Mouse (Mus musculus): ENCODE measurements around the gene 2900026A02Rik. TPM values are rescaled to one million over a fixed set of nuclear protein-coding genes. Genes with fewer than 3 reads are reported as not detected.

2900026A02Rik gene
- polyA plus RNA-seq (2015; fragmentation: Nextera tagmentation; extraction: Ambion mirVana) = 3.9 TPM in 2 replicates

DNA sequence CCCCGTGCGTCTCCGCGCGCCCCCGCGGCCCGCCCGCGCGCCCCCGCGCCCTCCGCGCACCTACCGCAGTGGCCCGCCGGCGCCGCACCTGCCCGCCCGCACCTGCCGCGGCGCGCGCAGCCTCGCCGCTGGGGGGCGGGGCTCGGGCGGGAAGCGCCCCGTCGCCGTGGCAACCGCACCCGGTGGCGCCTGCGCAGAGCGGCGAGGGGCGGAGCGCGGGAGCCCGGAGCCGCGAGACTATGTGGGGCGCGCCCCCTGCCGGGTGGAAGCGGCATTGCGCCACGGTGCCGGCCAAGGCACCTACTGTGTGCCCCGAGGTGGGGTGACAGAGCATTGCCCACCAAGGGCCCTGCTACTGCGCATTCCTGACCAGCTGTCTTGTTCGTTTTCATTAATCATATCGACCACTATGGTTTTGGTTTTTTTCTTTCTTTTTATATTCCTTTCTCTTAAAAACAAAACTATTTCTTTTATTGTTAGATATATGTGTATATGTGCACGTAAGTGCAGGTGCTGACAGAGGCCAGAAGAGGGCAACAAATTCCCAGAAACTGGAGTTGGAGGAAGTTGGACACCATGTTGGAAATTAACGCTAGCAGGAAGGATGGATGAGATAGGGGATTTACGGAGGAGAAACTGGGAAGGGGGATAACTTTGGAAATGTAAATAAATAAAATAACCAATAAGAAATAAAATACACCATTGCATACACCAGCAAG is at the start of gene 2900026A02Rik:
Gene 2900026A02Rik (minus strand): TSS at position 90 of the 719 bp plus-strand sequence.
- peak; percentile 56 for ATAC-seq (replicated peaks)
- H3K27me3 ChIP-seq (replicated peaks) = no peaks in the 10 kb centered on the region
- WGBS = 7% methylated on average over 59 of the region's 62 CpGs
- peaks cover 14% of the 10 kb centered on the region for H3K4me1 ChIP-seq
- no peaks in the 10 kb centered on the region for H3K9me3 ChIP-seq
- peak within 1 kb of the TSS; percentile 82 for H3K4me2 ChIP-seq
- H3K27ac ChIP-seq = no peak within 1 kb of the TSS
- H3K4me3 ChIP-seq = peak within 1 kb of the TSS; percentile 52
- H3K36me3 ChIP-seq (replicated peaks) = no peaks in the 10 kb centered on the region
- H3K9ac ChIP-seq = peak within 1 kb of the TSS; percentile 43

DNA sequence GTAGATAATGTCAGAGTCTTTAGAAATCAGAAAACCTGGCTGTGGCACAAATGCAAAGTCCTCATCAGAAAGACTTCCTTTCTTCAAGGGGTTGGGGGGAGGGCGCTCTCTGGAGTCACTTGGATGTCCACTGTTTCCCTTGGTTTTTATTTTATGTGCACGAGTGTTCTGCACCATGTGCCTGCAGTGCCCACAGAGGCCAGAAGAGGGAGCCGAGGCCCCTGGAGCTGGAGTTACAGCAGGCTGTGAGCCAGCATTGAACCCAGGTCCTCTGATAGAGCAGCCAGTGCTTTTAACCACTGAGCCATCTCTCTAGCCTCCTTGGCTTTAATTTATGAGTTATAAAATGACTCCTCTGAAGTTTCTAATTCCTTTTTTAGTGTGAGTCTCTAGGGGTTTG is 49.0 kb upstream of the 2900026A02Rik start:
- H3K9me3 ChIP-seq = no peaks in the 10 kb centered on the region
- H3K27ac ChIP-seq = no peak overlapping the region
- no peaks in the 10 kb centered on the region for H3K27me3 ChIP-seq (replicated peaks)
- H3K4me2 ChIP-seq = no peak overlapping the region
- no peak overlapping the region for H3K4me3 ChIP-seq
- no peaks in the 10 kb centered on the region; the same call in 1 of the 2 replicates for H3K4me1 ChIP-seq
- no peak for ATAC-seq (replicated peaks)
- no peak overlapping the region for H3K9ac ChIP-seq
- peaks cover 35% of the 10 kb centered on the region; the same call in 1 of the 2 replicates for H3K36me3 ChIP-seq (replicated peaks)
- 80% methylated on average over 3 of the region's 3 CpGs for WGBS

DNA sequence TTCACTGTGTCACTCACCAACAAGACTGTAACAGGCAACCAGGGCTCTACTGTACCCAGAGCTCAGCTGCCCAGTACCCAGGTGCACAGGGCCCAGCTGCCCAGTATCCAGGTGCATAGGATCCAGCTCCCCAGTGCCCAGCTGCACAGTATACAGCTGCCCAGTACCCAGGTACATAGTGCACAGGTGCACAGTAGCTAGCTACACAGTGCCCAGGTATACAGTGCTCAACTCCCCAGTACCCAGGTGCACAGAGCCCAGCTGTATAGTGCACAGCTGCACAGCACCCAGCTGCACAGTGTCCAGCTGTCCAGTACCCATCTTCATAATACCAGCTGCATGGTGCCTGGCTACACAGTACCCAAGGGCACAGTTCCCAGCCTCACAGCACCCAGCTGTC is 47.2 kb upstream of the 2900026A02Rik start:
- H3K27me3 ChIP-seq (replicated peaks) = no peaks in the 10 kb centered on the region

DNA sequence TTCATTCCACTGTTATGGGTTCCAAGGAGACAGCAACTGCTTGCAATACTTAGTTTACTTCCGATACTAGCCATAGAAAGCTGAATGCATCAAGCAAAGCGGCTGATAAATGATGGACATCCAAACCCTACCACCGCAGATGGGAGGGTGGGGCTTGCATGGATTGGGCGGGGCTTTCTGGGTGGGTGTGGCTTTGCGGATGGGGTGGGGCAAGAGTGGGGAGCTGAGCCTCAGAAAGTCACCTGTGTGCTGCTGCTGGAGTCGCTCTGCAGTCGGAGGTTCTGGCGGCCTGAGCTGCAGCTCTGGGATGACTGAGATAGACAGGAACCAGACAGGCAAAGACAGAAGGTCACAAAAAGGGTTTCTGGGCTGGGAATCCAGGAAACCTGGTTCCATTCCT is 44.6 kb upstream of the 2900026A02Rik start:
- H3K9ac ChIP-seq = no peak overlapping the region
- H3K27me3 ChIP-seq (replicated peaks) = no peaks in the 10 kb centered on the region
- peaks cover 48% of the 10 kb centered on the region; the same call in 1 of the 2 replicates for H3K36me3 ChIP-seq (replicated peaks)
- ATAC-seq (replicated peaks) = no peak
- H3K4me3 ChIP-seq = no peak overlapping the region
- H3K4me2 ChIP-seq = no peak overlapping the region
- H3K9me3 ChIP-seq = no peaks in the 10 kb centered on the region
- WGBS = 86% methylated on average over 8 of the region's 8 CpGs
- H3K4me1 ChIP-seq = no peaks in the 10 kb centered on the region; the same call in 1 of the 2 replicates
- H3K27ac ChIP-seq = no peak overlapping the region

More for the DNA sequence above, 47.2 kb upstream of the 2900026A02Rik start:
- 0 out of 2 replicates have a peak, but pooled peaks have one; percentile 50 for ATAC-seq (replicated peaks)
- Histone ChIP-seq H3K4me3 (no peak overlapping the region), H3K36me3 (replicated peaks) (peaks cover 40% of the 10 kb centered on the region; the same call in 1 of the 2 replicates), H3K9me3 (no peaks in the 10 kb centered on the region), H3K9ac (no peak overlapping the region), H3K4me2 (no peak overlapping the region), H3K4me1 (no peaks in the 10 kb centered on the region; the same call in 1 of the 2 replicates), H3K27ac (no peak overlapping the region)

DNA sequence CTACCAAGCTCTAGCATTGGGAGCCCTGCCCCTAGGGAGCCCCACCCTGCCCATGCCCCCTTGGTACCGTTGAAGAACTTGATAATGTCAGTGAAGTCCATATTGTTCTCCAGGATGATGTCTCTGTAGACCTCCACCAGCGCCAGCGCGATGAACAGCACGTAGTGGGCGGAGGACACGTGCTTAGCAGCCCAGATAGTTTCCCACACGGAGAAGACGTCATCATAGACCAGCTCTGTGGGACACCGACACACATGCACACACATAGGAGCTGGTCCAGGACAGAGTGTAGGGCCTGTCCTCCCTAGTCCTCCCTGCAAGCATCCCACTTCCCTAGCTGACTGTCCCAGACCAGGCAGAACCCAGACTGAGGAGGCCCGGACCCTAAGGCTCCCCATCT is 29.8 kb upstream of the 2900026A02Rik start:
- ATAC-seq (replicated peaks) = no peak

DNA sequence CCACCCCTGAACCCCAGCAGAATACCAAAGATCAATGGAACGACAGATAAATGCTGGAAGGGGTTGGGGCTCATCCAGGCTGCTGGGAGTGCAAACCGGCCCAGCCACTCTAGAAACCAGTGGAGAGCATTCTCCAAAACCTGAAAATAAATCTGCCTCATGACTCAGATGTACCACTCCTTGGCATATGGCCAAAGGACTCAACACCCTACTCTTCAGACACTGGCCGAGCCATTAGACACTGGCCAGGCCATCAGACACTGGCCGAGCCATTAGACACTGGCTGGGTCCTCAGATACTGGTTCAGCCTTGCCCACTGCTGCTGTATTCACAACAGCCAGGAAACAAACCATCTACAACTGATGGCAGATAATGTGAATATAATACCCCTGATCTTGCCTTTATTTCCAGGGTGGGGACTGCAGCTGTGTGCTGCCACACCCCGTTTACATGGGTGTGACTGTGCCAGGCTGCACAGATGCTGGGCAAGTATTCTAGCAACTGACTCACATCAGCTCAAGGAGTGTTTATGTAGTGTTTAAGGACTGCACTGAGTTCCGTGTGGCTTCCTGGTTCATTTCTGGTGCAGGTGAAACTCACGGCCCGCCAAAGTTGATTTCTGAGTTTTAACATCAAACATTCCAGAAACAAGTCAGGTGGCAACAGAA is 28.4 kb upstream of the 2900026A02Rik start:
- H3K9me3 ChIP-seq = no peaks in the 10 kb centered on the region
- H3K4me2 ChIP-seq = no peak overlapping the region
- no peaks in the 10 kb centered on the region for H3K27me3 ChIP-seq (replicated peaks)
- ATAC-seq (replicated peaks) = no peak
- peaks cover 32% of the 10 kb centered on the region for H3K36me3 ChIP-seq (replicated peaks)
- no peak overlapping the region for H3K4me3 ChIP-seq
- no peaks in the 10 kb centered on the region for H3K4me1 ChIP-seq
- 86% methylated on average over 8 of the region's 8 CpGs for WGBS
- no peak overlapping the region for H3K9ac ChIP-seq
- H3K27ac ChIP-seq = no peak overlapping the region

More for the DNA sequence above, 29.8 kb upstream of the 2900026A02Rik start:
- no peaks in the 10 kb centered on the region for H3K27me3 ChIP-seq (replicated peaks)
- H3K4me1 ChIP-seq = no peaks in the 10 kb centered on the region
- H3K27ac ChIP-seq = no peak overlapping the region
- 94% methylated on average over 11 of the region's 11 CpGs for WGBS
- no peaks in the 10 kb centered on the region for H3K9me3 ChIP-seq
- H3K4me2 ChIP-seq = no peak overlapping the region
- peaks cover 35% of the 10 kb centered on the region for H3K36me3 ChIP-seq (replicated peaks)
- no peak overlapping the region for H3K4me3 ChIP-seq
- H3K9ac ChIP-seq = no peak overlapping the region

DNA sequence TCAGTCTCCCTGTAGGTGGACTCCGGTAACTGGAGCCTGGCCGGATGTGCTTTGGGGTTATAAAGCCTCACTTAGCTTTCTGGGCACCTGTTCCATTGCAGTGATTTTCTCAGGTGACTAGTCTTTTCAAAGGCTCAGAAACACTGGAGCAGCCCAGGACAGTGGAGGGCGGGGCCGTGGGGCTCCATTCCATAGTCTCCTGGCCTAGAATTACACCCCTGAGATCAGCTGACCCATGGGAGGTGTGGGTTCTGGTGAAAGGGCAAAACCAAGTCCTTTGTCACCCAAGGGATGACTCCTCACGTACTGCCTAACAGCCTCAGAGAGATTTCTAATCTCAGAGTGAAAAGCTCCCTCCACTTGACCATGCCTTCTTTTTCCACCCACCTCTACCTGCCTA is 9.2 kb upstream of the 2900026A02Rik start:
- Histone ChIP-seq H3K36me3 (replicated peaks) (no peaks in the 10 kb centered on the region), H3K4me3 (no peak overlapping the region), H3K9ac (no peak overlapping the region), H3K27ac (no peak overlapping the region), H3K4me2 (no peak overlapping the region), H3K9me3 (no peaks in the 10 kb centered on the region), H3K27me3 (replicated peaks) (no peaks in the 10 kb centered on the region), H3K4me1 (peaks cover 16% of the 10 kb centered on the region)
- whole genome bisulfite sequencing = 86% methylated on average over 5 of the region's 5 CpGs
- ATAC-seq (replicated peaks) = no peak

DNA sequence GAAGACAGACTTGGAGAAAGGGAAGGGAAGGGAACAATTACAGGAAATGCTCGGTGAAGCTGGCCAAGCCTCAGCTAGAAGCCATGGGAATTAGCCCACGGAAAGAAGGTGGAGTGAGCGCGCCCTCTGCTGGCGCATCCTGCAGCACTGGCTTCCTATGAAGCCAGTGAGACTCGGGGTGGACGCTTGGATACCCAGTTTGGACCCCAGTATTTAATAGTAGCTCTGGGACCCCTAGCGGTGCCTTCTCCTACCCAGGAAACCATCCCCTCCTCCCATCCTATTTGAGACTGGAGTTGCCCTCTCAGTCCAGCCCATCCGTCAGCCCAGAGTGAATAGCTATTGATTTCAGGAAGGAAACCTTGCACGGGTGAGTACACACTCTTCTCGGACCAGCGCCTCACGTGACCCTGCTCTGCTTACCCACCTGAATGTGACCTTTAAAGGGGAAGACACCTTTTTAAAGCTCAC is 5.6 kb upstream of the 2900026A02Rik start, which contains the start of gene Tmem211:
Gene Tmem211 (plus strand): TSS at position 278 of the 471 bp plus-strand sequence.
- WGBS = 2% methylated on average over 13 of the region's 13 CpGs

DNA sequence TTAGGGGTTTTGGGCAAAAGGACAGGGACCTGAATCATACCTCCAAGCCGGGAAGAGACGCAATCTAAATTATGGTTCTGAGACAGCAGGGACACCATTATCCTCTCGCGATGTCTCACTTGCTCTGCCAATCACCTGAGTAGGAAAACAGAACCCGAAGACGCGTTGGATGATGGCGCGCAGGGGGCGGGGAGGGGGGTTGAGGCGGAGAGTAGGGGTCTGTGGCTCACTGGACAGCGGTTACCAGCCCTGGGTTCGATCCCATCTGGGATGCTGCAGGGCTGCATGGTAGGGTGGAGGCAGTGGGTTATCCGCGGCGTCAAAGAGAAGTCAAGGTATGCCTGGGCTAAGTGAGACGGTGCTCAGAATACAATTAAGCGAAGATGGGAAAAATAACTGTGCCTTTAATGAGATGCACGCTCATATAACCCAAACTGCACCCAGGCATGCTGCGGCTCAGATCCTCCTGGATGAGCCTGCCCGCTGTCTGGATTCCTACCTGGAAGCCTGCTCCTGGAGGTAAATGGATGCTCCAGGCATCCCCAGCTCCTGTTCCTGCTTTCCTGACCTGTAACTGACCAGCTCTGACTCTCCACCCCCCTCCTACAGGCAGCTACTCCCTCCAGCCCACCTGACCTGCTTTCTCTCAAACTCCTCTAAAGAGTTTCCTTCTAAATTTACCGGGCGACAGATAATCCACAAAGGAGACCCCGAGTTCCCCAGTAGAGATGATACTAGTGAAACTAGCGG is 4.8 kb upstream of the 2900026A02Rik start:
- whole genome bisulfite sequencing = 11% methylated on average over 25 of the region's 25 CpGs
- Histone ChIP-seq H3K4me3 (peak overlapping the region; percentile 22; the same call in 1 of the 2 replicates), H3K27me3 (replicated peaks) (no peaks in the 10 kb centered on the region), H3K4me1 (peaks cover 17% of the 10 kb centered on the region), H3K9me3 (no peaks in the 10 kb centered on the region), H3K9ac (no peak overlapping the region), H3K36me3 (replicated peaks) (no peaks in the 10 kb centered on the region), H3K27ac (peak overlapping the region; percentile 62; the same call in 1 of the 2 replicates), H3K4me2 (peak overlapping the region; percentile 48)
- ATAC-seq (replicated peaks) = peak; percentile 25; the same call in 1 of the 2 replicates

More for the DNA sequence above, 5.6 kb upstream of the 2900026A02Rik start, which contains the start of gene Tmem211:
- Histone ChIP-seq H3K4me2 (peak within 1 kb of the TSS; percentile 48), H3K9me3 (no peaks in the 10 kb centered on the region), H3K36me3 (replicated peaks) (no peaks in the 10 kb centered on the region), H3K27ac (peak within 1 kb of the TSS; percentile 62), H3K27me3 (replicated peaks) (no peaks in the 10 kb centered on the region), H3K4me1 (peaks cover 16% of the 10 kb centered on the region), H3K4me3 (peak within 1 kb of the TSS; percentile 22), H3K9ac (no peak within 1 kb of the TSS; the same call in 1 of the 2 replicates)
- ATAC-seq (replicated peaks) = peak; percentile 85

DNA sequence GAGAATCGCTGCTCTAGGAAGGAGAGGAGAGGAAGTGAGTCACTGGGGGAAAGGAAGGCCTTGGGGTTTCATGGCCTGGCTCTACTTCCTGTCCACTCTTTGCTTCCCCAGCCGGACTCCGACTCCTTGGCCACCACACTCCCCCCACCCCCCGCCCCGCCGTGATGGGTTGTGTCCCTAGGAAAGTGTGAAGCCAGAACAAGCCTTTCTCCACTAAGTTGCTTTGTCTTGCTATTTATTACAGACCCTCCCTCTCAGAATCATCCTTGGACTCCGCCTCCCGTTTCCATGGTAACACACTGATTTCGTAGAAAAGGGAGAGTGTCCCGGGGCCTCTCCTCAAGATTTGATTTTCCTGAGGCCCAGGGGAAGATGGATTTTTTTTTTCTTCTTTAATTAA is 4.2 kb upstream of the 2900026A02Rik start:
- WGBS = 11% methylated on average over 10 of the region's 10 CpGs
- H3K4me2 ChIP-seq = peak overlapping the region; percentile 48; the same call in 1 of the 2 replicates
- H3K36me3 ChIP-seq (replicated peaks) = no peaks in the 10 kb centered on the region
- H3K9ac ChIP-seq = no peak overlapping the region
- no peaks in the 10 kb centered on the region for H3K27me3 ChIP-seq (replicated peaks)
- H3K4me1 ChIP-seq = peaks cover 23% of the 10 kb centered on the region
- H3K9me3 ChIP-seq = no peaks in the 10 kb centered on the region
- no peak for ATAC-seq (replicated peaks)
- H3K27ac ChIP-seq = no peak overlapping the region
- H3K4me3 ChIP-seq = no peak overlapping the region

DNA sequence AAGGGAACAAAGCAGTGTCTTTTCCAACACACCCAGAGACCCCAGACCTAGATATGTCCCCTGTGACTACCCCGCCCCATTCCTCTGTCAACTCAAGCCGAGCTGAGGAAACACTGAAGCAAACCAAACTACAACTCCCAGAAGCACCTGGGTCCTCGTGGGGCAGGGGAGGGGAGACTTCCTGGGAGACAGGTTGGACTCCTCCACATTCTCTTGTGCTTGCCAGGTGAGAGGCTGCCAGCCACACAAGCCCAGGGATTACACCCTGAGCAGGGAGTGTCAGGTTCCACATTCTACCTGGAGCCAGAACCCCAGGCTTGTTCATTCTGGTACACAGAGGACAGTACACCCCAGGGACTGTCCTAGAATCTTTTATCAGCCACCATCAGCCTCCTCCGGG is 2.9 kb upstream of the 2900026A02Rik start:
- no peak overlapping the region for H3K9ac ChIP-seq
- H3K27me3 ChIP-seq (replicated peaks) = no peaks in the 10 kb centered on the region
- no peak overlapping the region for H3K4me3 ChIP-seq
- peaks cover 23% of the 10 kb centered on the region for H3K4me1 ChIP-seq
- WGBS = 58% methylated on average over 4 of the region's 4 CpGs
- ATAC-seq (replicated peaks) = no peak
- no peak overlapping the region for H3K4me2 ChIP-seq
- no peak overlapping the region for H3K27ac ChIP-seq
- no peaks in the 10 kb centered on the region for H3K36me3 ChIP-seq (replicated peaks)
- no peaks in the 10 kb centered on the region for H3K9me3 ChIP-seq

Measured in midbrain, embryonic 15.5 days (tissue).